Mouse (Mus musculus) splenic B cell, adult 2 months (primary cell): Measurements from ENCODE around the gene Polg2.
"Not testable (repeated sequence)": the region's sequence is repeated elsewhere in the genome, so short reads cannot be mapped to it uniquely, and the experiment has no call there.

Experiments used
- DNase-seq: peaks from one replicate; pipeline ENCODE4 v3.0.0-alpha.2; 2011; ENCODE audit warnings: low read depth, low spot score
- H3K27me3 ChIP-seq: 2 replicates; pipeline ENCODE4 v1.6.1; 2012; ENCODE audit warnings: mild to moderate bottlenecking, low read length, moderate library complexity, mixed read lengths; ENCODE audit not compliant: control insufficient read depth, poor library complexity, insufficient read depth, severe bottlenecking
- H3K36me3 ChIP-seq: 2 replicates; pipeline ENCODE4 v1.6.1; 2012; ENCODE audit warnings: mild to moderate bottlenecking, low read length, moderate library complexity, mixed read lengths; ENCODE audit not compliant: control insufficient read depth, poor library complexity, insufficient read depth, severe bottlenecking

Gene Polg2

DNA sequence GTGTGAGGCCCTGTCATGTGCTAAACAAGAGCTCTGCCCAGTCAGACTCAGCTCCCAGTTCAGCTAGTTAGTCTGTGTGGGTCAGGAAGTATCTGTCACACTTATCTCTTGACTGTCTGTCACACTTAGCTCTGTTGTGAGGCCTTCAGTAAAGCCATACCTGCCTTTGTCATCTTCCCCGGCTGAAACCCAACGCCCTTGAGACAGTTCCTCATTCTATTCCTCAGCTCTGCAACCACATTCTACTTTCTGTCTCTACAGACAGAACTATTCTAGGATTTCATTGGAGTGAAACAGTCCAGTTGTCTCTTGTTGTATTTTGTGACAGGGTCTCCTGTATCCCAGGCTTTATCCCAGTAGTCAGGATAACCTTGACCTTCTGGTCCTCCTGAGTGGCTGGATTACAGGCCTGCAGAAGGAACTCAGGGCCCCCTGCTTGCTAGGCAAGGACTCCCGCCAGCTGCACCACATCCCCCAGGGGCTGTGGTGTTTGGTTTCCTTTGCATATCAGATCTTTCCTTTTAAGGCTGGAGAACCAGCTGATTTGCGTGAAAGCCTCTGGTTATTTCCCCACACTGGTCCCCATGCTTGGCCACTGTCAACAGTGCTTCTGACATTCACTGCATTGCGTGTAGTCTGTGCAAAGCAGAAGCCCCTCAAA, 17.1 kb downstream of the Polg2 start:
- peaks cover 5% of the 10 kb centered on the region for H3K36me3 ChIP-seq
- peak; percentile 90 for DNase-seq

DNA sequence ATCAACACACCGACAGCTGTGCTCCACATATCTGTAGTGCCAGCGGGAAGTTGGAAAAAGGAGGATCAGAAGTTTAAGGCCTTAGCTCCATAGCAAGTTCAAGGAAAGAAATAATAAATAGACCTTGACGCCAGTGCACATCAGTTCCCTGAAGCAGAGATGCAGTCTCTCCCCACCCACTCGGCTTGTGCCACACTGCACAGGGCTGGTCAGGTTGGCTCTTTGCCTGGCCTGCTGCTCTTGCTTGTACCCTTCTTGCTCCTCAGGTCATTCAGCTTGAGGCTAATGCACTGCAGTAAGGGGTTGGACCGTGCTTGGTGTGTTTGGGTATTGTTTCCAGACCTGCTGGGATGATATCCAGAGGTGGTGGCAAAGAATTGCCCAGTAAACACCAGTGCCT, 18.8 kb downstream of the Polg2 start:
- Histone ChIP-seq H3K27me3 (no peaks in the 10 kb centered on the region), H3K36me3 (peaks cover 1% of the 10 kb centered on the region)
- DNase-seq = no peak

More for the DNA sequence above, 17.1 kb downstream of the Polg2 start:
- no peaks in the 10 kb centered on the region for H3K27me3 ChIP-seq

DNA sequence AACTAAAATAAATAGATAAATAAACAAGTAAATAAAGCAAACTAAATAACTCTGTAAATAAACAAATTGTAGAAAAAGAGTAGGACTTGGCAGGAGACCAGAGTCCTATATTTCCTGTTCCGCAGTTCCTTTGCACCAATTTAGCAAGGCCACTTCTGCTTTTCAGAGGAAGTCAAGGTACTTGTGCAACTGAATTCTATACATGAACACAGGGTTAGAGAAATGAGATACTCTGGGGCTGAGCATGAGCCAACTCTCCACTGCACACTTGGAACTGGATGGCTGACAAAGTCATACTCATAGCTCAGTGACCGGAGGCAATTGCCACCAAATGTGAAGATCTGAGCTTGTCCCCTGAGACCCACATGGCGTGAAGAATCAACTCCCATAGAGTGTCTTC, 20.3 kb downstream of the Polg2 start:
- Histone ChIP-seq H3K36me3 (peaks cover 1% of the 10 kb centered on the region; the same call in 1 of the 2 replicates), H3K27me3 (no peaks in the 10 kb centered on the region)
- peak; percentile 81 for DNase-seq

DNA sequence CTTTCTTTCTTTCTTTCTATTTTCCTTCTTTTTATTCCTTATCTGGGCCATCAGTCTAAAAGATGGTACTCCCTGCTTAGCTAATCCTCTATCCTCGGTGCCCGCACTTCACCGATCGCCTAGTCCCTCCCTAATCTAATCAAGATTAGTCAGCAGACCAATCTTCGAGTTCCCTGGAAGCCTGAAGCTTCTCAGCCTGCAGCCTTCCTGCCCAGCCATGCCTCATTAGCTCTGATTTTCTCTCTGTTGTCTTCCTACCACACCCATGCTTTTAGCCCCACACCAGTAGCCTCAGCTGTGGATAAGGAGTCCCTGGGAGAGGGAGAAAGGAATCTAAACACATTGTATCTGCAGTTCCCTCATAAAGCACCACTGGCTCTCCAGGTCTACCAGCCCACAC, 23.8 kb downstream of the Polg2 start:
- DNase-seq = no peak
- no peaks in the 10 kb centered on the region for H3K27me3 ChIP-seq
- peaks cover 1% of the 10 kb centered on the region; the same call in 1 of the 2 replicates for H3K36me3 ChIP-seq

DNA sequence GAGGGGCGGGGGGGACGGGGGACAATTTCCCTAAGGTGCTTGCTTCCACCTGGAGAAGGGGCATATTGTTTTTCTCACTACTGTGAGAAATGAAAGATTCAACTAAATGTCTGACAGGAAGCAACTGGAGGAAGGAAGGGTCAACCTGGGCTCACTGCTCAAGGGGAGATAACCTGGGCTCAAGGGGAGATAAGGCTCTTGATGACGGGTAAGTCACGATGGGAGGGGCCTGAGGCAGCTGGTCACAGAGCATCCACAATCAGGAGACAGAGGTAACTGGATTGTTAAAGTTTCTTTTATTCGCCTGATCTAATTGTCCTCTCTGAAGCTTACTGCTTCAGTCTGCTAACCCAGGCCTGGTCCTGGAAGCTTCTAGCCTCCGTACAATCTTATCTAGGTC, 26.0 kb downstream of the Polg2 start:
- Histone ChIP-seq H3K36me3 (peaks cover 1% of the 10 kb centered on the region; the same call in 1 of the 2 replicates), H3K27me3 (no peaks in the 10 kb centered on the region)
- no peak for DNase-seq

DNA sequence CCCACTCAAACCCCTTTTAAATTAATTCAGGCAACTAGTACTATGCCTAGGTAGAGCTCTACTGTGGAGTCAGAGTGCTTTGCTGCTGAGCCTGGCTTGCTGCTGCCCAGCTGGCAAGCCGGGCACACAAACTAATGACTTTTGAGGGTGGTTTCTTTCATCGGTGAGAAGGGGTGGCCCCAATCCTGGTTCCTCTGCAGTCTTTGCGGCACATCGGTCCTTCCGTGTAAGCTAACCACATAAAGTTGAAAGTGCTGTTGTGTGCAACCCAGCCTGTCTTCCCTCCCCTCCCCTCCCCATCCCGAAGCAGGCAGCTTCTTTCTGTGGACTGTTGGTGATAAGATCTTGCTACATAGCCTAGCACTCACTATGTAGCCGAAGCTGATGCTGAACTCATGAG, 27.2 kb downstream of the Polg2 start:
- DNase-seq = peak; percentile 70
- H3K36me3 ChIP-seq = peaks cover 3% of the 10 kb centered on the region; the same call in 1 of the 2 replicates

DNA sequence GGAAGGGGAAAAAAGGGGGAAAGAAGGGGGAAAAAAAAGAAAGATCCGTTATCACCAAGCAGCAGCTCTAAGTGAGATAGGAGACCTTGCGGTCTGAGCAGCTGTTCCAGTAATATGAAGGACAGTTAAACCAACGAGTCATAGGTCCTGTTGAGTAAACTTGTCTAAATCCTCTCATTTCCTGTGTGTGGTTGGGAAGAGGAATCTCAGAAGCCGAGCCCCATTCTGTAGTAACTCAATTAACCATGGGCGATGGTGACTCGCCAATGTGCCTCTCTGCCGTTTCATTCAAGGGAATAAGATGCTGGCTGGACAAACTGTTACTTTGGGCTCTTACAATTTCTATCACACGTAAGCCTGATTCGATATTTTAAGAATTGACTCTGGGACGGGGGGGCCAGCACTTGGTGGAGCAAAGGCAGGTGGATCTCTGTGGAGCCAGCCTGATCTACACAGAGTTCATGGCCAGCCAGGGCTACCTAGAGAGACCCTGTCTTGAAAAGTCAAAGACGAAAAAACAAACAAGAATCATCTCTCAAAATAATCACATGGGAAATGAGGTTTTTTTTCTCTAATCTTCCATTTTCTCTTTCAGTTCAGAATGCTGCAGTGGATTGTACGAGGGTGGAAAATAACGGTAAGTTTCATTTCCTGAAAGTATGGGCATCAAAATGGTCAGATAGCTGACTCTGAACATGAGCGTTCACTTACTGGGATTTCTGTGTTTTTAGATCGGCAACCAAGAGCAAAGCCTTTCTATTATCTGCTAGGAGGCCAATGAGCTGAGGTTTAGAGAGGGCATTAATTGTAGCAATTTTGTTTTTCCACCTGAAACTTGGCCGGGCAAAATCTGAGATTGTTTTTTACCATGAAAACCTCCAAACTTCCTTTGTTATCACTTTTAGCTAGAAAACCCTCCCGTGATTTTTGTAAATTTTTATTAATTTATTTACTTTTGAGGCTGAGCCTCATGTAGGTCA, 28.0 kb downstream of the Polg2 start, which contains the start of gene Milr1:
Gene Milr1, plus strand, starts transcription at position 188 of the 980 bp plus-strand sequence.
- H3K27me3 ChIP-seq = no peaks in the 10 kb centered on the region
- peak; percentile 82 for DNase-seq

More for the DNA sequence above, 27.2 kb downstream of the Polg2 start:
- no peaks in the 10 kb centered on the region for H3K27me3 ChIP-seq

DNA sequence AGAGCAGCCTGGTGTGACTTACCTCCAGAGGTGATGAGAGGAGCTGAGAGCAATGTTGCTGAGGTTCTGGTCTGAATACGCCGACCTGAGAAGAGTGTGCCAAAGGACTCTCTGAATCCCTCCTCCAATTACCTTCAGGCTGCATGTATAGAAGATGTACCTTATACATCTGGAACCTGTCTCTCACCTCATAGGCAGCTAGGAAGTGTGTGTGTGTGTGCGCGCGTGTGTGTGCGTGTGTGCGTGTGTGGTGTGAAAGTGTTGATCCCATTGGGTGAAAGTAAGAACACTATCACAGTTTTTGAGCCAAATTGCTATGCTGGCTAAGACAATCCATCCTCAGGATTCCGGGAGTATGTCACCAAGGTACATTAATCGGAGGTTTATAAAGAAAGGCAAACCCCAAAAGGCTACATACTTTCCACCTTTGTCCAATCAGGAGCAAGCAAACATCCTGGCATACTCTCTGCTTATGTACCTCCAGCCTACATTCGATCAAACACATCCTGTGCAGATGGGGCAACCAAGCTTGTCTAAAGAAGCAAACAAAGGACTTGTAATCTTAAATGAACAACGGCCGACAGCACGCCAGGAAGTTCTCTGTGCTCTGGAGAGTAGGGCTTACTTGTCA, 29.1 kb downstream of the Polg2 start, which contains the start of gene Pecam1:
Gene Pecam1, minus strand, starts transcription at position 508 of the 631 bp plus-strand sequence.
- Histone ChIP-seq H3K36me3 (peaks cover 8% of the 10 kb centered on the region; the same call in 1 of the 2 replicates), H3K27me3 (no peaks in the 10 kb centered on the region)
- DNase-seq = peak; percentile 81

More for the DNA sequence above, 28.0 kb downstream of the Polg2 start, which contains the start of gene Milr1:
- H3K36me3 ChIP-seq = peaks cover 3% of the 10 kb centered on the region; the same call in 1 of the 2 replicates

DNA sequence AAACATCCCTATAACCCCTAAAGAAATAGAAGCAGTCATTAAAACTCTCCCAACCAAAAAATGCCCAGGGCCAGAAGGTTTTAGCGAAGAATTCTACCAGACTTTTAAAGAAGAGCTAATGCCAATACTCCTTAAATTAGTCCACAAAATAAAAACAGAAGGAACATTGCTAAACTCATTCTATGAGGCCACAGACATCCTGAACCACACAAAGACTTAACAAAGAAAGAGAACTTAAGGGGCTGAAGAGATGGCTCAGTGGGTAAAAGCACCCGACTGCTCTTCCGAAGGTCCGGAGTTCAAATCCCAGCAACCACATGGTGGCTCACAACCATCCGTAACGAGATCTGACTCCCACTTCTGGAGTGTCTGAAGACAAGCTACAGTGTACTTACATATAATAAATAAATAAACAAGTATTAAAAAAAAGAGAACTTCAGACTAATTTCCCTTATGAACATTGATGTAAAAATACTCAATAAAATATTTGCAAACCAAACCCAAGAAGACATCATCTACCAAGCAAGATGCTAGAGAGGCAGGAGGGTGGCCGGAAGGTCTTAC, 29.7 kb downstream of the Polg2 start:
- H3K27me3 ChIP-seq, H3K36me3 ChIP-seq: not testable (repeated sequence)
- peak; percentile 50 for DNase-seq

DNA sequence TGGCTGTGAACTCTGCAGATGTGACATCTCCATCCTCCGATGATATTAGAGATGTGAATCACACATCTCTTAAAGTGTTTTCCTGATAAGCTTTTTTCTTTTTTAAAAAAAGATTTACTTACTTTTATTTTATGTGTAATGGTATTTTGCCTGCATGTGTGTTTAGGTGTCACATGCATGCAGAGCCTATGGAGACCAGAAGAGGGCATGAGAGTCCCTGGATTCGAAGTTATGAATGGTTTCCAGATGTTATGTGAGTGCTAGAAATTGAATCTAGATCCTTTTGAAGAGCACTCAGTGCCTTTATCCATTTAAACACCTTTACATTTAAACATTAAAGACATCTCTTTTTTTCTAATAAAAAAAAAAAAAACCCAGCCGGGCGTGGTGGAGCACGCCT, 34.4 kb downstream of the Polg2 start:
- DNase-seq = peak; percentile 59

DNA sequence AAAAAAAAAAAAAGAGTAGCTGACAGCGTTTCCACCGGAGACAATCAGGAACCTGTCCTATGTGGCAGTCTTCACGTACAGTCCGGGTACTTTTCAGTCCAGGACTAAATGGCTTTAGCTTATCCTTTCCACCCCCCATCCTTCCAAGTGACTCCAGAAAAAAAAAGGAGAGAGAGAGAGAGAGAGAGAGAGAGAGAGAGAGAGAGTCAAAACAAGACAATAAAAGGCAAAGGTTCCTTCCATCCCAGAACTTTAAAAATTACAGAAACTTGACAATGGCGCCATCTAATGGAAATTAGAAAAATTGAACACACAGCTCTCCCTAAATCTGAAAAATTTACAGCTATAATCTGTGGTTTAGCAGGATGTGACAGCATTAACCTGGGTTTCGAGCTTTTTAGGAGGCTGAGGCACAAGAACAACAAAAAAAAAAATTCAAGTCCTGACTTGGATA, 36.9 kb downstream of the Polg2 start:
- peak; percentile 66 for DNase-seq
- peaks cover 23% of the 10 kb centered on the region; the same call in 1 of the 2 replicates for H3K36me3 ChIP-seq

More for the DNA sequence above, 34.4 kb downstream of the Polg2 start:
- Histone ChIP-seq H3K36me3 (peaks cover 16% of the 10 kb centered on the region; the same call in 1 of the 2 replicates), H3K27me3 (no peaks in the 10 kb centered on the region)

DNA sequence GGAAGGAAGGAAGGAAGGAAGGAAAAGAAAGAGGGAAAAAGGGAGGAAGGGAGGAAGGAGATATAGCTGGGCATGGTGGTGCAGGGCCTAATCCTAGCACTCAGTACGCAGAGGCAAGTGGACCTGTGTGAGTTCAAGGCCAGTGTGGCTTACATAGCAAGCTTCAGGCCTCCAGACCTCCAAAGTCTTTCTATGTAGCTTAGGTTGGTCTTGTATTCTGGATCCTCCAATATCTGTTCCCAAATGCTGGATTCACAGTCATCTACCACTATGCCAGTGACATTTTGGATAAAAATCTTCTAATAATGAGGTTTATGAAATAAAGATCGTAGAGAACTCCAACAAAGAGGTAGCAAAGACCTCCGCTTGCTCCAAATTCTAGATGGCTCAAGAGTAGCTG, 37.5 kb downstream of the Polg2 start:
- no peaks in the 10 kb centered on the region for H3K27me3 ChIP-seq
- DNase-seq = no peak
- H3K36me3 ChIP-seq = peaks cover 20% of the 10 kb centered on the region; the same call in 1 of the 2 replicates

More for the DNA sequence above, 36.9 kb downstream of the Polg2 start:
- H3K27me3 ChIP-seq = no peaks in the 10 kb centered on the region

DNA sequence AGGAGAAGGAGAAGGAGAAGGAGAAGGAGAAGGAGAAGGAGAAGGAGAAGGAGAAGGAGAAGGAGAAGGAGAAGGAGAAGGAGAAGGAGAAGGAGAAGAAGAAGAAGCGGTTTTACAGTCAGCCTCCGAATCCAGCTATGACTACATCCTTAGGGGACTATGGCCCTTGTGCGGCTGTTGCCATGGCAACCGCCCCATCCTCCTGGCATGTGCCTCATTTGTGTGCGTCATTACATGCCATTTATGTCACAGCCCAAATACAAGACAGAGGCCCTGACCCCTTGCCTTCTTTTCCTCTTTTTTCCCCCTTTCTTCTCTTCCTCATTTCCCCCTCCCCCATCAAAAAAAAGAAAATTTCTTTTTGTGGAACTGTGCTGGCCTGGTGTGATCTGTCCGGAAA, 38.1 kb downstream of the Polg2 start:
- DNase-seq = no peak
- no peaks in the 10 kb centered on the region for H3K27me3 ChIP-seq
- H3K36me3 ChIP-seq = peaks cover 20% of the 10 kb centered on the region

DNA sequence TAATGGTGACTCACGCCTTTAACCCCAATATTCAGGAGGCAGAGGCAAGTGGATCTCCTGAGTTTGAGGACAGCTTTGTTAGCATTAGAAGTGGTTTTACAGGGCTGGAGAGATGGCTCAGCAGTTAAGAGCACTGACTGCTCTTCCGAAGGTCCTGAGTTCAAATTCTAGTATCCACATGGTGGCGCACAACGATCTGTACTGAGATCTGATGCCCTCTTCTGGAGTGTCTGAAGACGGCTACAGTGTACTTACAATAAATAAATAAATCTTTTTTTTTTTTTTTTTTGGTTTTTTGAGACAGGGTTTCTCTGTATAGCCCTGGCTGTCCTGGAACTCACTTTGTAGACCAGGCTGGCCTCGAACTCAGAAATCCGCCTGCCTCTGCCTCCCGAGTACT, 38.6 kb downstream of the Polg2 start:
- not testable (repeated sequence) for DNase-seq, H3K27me3 ChIP-seq
- peaks cover 19% of the 10 kb centered on the region for H3K36me3 ChIP-seq
